Mouse (Mus musculus): ENCODE data around the gene Olfr460. TPM values are rescaled to one million over a fixed set of nuclear protein-coding genes. Genes with fewer than 3 reads are reported as not detected.

The Olfr460 gene
- polyA plus RNA-seq (2015; fragmentation: Nextera tagmentation; extraction: Ambion mirVana): not detected in 2 replicates

DNA sequence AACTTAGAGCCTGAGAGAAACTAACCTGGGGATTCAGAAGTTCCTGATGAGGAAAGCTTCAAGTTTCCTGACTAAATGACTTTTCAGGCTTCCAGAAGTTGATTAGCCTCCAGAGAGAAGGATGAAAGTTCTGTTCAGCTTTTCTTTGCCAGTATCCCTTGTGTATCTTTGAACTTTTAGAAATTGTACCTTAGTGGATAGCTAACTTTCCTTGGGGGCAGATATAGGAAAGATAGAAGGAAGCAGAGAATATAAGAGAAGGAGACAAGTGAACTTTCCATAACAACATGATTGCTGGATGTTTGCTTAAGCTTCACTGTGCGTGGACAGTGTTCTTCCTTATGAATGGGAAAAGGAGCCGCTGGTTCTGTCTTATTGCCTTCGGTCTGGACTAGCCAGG lies at the start of gene Olfr460:
Gene Olfr460, plus strand, starts transcription at position 301 of the 400 bp plus-strand sequence.
- no peaks in the 10 kb centered on the region for H3K4me1 ChIP-seq (replicated peaks; ENCODE audit: control insufficient read depth, insufficient read depth)
- H3K36me3 ChIP-seq (ENCODE audit: control insufficient read depth, insufficient read depth, low read length): no peaks in the 10 kb centered on the region
- H3K4me2 ChIP-seq (replicated peaks; ENCODE audit: low read depth): no peak within 1 kb of the TSS
- no peaks in the 10 kb centered on the region for H3K27me3 ChIP-seq (ENCODE audit: control insufficient read depth, insufficient read depth, low read length)
- H3K9me3 ChIP-seq (ENCODE audit: control insufficient read depth, low read length): no peaks in the 10 kb centered on the region
- DNase-seq (ENCODE audit: low spot score): no peak
- no peak within 1 kb of the TSS for H3K27ac ChIP-seq (replicated peaks)
- H3K9ac ChIP-seq (ENCODE audit: low read length): no peak within 1 kb of the TSS
- 82% methylated on average over 3 of the region's 3 CpGs for WGBS
- no peak for ATAC-seq (ENCODE audit: low FRiP score, low TSS enrichment)
- TF ChIP-seq EP300 (optimal IDR thresholded peaks at IDR 0.05): no peak
- TF ChIP-seq CTCF (IDR thresholded peaks at IDR 0.05; ENCODE audit: low read depth): no peak
- no peak within 1 kb of the TSS for H3K4me3 ChIP-seq (ENCODE audit: low read depth, low read length)

DNA sequence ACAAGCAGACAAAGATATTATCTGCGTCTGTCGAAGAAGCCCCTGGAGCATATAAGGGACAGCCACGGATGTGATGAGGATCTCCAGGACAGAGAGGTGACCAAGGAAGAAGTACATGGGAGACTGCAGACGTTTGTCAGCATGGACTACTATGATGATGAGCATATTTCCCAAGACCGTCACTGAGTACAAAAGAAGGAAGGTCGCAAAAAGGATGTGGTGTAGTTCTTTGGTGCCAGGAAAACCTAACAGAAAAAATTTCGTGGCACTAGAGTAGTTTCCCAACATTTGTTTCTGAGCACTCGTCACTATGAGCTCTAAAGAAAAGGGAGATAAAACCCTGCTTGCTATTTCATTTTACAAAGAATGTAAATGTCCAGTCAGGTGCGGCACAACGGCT lies 24.6 kb upstream of the Olfr460 start:
- Histone ChIP-seq H3K4me2 (replicated peaks; ENCODE audit: low read depth) (no peak overlapping the region), H3K9ac (ENCODE audit: low read length) (no peak overlapping the region), H3K9me3 (ENCODE audit: control insufficient read depth, low read length) (no peaks in the 10 kb centered on the region), H3K27me3 (ENCODE audit: control insufficient read depth, insufficient read depth, low read length) (no peaks in the 10 kb centered on the region), H3K27ac (replicated peaks) (no peak overlapping the region), H3K4me1 (replicated peaks; ENCODE audit: control insufficient read depth, insufficient read depth) (no peaks in the 10 kb centered on the region), H3K36me3 (ENCODE audit: control insufficient read depth, insufficient read depth, low read length) (no peaks in the 10 kb centered on the region), H3K4me3 (ENCODE audit: low read depth, low read length) (no peak overlapping the region)
- DNase-seq (ENCODE audit: low spot score) (no peak), ATAC-seq (ENCODE audit: low FRiP score, low TSS enrichment) (no peak)
- TF ChIP-seq EP300 (optimal IDR thresholded peaks at IDR 0.05) (no peak), CTCF (IDR thresholded peaks at IDR 0.05; ENCODE audit: low read depth) (no peak)
- 73% methylated on average over 10 of the region's 10 CpGs for WGBS

DNA sequence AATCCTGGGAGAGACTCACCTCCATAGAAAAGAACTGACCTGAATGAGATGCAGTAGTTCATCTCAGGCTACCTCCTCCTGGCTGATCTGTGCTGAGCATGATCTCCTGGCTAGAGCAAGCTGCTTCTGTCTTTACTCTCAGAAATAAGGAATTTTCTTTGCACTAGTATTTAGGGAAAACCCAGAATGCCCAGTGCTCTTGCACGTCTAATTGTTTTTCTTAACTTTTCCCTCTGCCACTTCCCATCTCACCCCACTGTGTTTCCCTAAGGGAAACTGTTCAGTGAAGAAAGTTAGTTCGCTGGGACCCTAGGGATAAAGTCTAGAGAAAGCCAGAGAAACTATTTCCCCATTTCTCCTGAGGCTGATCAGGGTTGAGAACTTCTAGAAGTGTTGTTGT lies 14.3 kb upstream of the Olfr460 start, which contains the start of gene Olfr461:
Gene Olfr461, minus strand, starts transcription at position 101 of the 400 bp plus-strand sequence.
- Histone ChIP-seq H3K36me3 (ENCODE audit: control insufficient read depth, insufficient read depth, low read length) (no peaks in the 10 kb centered on the region), H3K9me3 (ENCODE audit: control insufficient read depth, low read length) (no peaks in the 10 kb centered on the region), H3K4me2 (replicated peaks; ENCODE audit: low read depth) (no peak within 1 kb of the TSS), H3K9ac (ENCODE audit: low read length) (no peak within 1 kb of the TSS), H3K4me1 (replicated peaks; ENCODE audit: control insufficient read depth, insufficient read depth) (no peaks in the 10 kb centered on the region), H3K27me3 (ENCODE audit: control insufficient read depth, insufficient read depth, low read length) (no peaks in the 10 kb centered on the region), H3K27ac (replicated peaks) (no peak within 1 kb of the TSS), H3K4me3 (ENCODE audit: low read depth, low read length) (no peak within 1 kb of the TSS)
- WGBS: 75% methylated on average over 2 of the region's 2 CpGs
- ATAC-seq (ENCODE audit: low FRiP score, low TSS enrichment) (no peak), DNase-seq (ENCODE audit: low spot score) (no peak)
- TF ChIP-seq CTCF (IDR thresholded peaks at IDR 0.05; ENCODE audit: low read depth) (no peak), EP300 (optimal IDR thresholded peaks at IDR 0.05) (no peak)

DNA sequence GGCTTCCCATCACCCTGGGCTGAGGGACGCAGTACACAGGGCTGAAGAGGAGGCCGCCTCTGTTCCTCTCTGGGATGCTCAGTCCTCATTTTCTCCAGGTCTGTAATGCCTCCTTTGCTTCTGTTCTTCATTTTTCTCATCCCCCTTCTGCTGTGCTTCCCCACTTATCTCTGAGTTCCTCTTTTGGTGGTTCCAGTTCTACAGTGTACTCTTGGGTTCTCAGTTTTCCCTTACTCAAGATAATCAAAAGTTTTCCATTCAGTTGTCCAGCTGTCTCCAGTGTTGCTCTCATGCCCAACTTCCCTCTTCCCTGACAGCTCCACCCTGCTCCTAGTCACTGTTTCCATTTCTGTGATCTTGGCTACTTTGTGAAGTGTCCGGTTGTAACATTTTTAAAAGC lies 4.3 kb downstream of the Olfr460 start:
- H3K27me3 ChIP-seq (ENCODE audit: control insufficient read depth, insufficient read depth, low read length): no peaks in the 10 kb centered on the region
- TF ChIP-seq EP300 (optimal IDR thresholded peaks at IDR 0.05): no peak
- TF ChIP-seq CTCF (IDR thresholded peaks at IDR 0.05; ENCODE audit: low read depth): no peak
- no peak overlapping the region for H3K4me3 ChIP-seq (ENCODE audit: low read depth, low read length)
- 71% methylated on average over 3 of the region's 3 CpGs for WGBS
- no peak for DNase-seq (ENCODE audit: low spot score)
- H3K9ac ChIP-seq (ENCODE audit: low read length): no peak overlapping the region
- H3K36me3 ChIP-seq (ENCODE audit: control insufficient read depth, insufficient read depth, low read length): no peaks in the 10 kb centered on the region
- no peaks in the 10 kb centered on the region for H3K9me3 ChIP-seq (ENCODE audit: control insufficient read depth, low read length)
- H3K4me2 ChIP-seq (replicated peaks; ENCODE audit: low read depth): no peak overlapping the region
- no peaks in the 10 kb centered on the region for H3K4me1 ChIP-seq (replicated peaks; ENCODE audit: control insufficient read depth, insufficient read depth)
- H3K27ac ChIP-seq (replicated peaks): no peak overlapping the region
- no peak for ATAC-seq (ENCODE audit: low FRiP score, low TSS enrichment)

DNA sequence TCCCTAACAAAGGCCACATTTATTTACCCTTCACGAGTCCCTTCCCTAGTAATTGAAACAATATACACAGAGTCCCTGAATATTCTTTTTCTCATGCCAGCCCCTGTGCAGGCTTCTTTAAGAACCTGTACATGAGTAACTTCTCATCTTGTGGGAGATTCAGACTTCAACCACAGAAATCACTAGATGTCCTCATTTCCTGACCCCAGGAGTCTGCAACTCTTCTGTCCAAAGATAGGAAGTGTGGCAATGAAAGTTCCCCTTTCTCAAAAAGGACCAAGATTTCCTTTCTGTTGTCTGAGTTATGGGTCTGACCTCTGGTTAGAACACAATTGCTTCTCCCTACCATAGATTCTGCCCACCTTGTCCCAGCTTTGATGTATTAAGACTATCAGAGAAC lies 7.0 kb downstream of the Olfr460 start:
- no peaks in the 10 kb centered on the region for H3K9me3 ChIP-seq (ENCODE audit: control insufficient read depth, low read length)
- WGBS: 51% methylated on average over 1 of the region's 1 CpGs
- no peak overlapping the region for H3K27ac ChIP-seq (replicated peaks)
- ATAC-seq (ENCODE audit: low FRiP score, low TSS enrichment) (no peak), DNase-seq (ENCODE audit: low spot score) (no peak)
- no peak overlapping the region for H3K9ac ChIP-seq (ENCODE audit: low read length)
- no peak overlapping the region for H3K4me2 ChIP-seq (replicated peaks; ENCODE audit: low read depth)
- no peak for TF ChIP-seq CTCF (IDR thresholded peaks at IDR 0.05; ENCODE audit: low read depth)
- no peak for TF ChIP-seq EP300 (optimal IDR thresholded peaks at IDR 0.05)
- H3K4me3 ChIP-seq (ENCODE audit: low read depth, low read length): no peak overlapping the region
- H3K4me1 ChIP-seq (replicated peaks; ENCODE audit: control insufficient read depth, insufficient read depth): no peaks in the 10 kb centered on the region
- no peaks in the 10 kb centered on the region for H3K36me3 ChIP-seq (ENCODE audit: control insufficient read depth, insufficient read depth, low read length)
- H3K27me3 ChIP-seq (ENCODE audit: control insufficient read depth, insufficient read depth, low read length): no peaks in the 10 kb centered on the region

DNA sequence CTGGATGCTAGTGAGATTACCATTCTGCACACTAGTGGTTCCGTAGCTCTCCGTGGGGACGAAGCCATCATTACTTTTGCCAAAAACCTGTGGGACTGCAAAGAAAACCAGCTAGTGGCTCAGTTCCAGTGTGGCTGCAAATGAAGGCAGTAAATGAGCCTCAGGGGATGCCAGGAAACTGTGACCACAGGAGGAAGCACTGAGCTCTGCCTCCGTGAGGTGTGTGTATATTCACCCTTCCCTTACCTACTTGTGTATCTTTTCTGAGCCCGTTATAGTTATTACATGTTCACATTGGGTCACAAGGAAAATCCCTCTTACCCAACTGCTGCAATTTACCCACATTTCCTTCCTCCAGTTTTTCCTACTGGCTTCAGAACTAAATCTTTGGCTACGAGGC lies 15.0 kb downstream of the Olfr460 start:
- TF ChIP-seq EP300 (optimal IDR thresholded peaks at IDR 0.05): no peak
- no peak for TF ChIP-seq CTCF (IDR thresholded peaks at IDR 0.05; ENCODE audit: low read depth)
- Histone ChIP-seq H3K4me2 (replicated peaks; ENCODE audit: low read depth) (no peak overlapping the region), H3K27me3 (ENCODE audit: control insufficient read depth, insufficient read depth, low read length) (no peaks in the 10 kb centered on the region), H3K9ac (ENCODE audit: low read length) (no peak overlapping the region), H3K4me1 (replicated peaks; ENCODE audit: control insufficient read depth, insufficient read depth) (no peaks in the 10 kb centered on the region), H3K27ac (replicated peaks) (no peak overlapping the region), H3K36me3 (ENCODE audit: control insufficient read depth, insufficient read depth, low read length) (no peaks in the 10 kb centered on the region), H3K4me3 (ENCODE audit: low read depth, low read length) (no peak overlapping the region), H3K9me3 (ENCODE audit: control insufficient read depth, low read length) (no peaks in the 10 kb centered on the region)
- DNase-seq (ENCODE audit: low spot score) (no peak), ATAC-seq (ENCODE audit: low FRiP score, low TSS enrichment) (no peak)
- 81% methylated on average over 6 of the region's 6 CpGs for WGBS

Data from stomach, postnatal 0 days (tissue).